Mouse (Mus musculus): ENCODE results near the gene Stk38.
"Not testable (repeated sequence)": the region's sequence is repeated elsewhere in the genome, so short reads cannot be mapped to it uniquely, and the experiment has no call there.

Stk38 gene

GRCm38 (mm10) chr17:29009181-29009580 lies 1.4 kb upstream of the Stk38 start:
- DNase-seq (ENCODE audit: extremely low spot score, low spot score), result no peak

- no peak for DNase-seq (ENCODE audit: extremely low spot score, low spot score)
These were observed 493 bp upstream of the Stk38 start for GRCm38 (mm10) chr17:29008326-29008650.

DNA sequence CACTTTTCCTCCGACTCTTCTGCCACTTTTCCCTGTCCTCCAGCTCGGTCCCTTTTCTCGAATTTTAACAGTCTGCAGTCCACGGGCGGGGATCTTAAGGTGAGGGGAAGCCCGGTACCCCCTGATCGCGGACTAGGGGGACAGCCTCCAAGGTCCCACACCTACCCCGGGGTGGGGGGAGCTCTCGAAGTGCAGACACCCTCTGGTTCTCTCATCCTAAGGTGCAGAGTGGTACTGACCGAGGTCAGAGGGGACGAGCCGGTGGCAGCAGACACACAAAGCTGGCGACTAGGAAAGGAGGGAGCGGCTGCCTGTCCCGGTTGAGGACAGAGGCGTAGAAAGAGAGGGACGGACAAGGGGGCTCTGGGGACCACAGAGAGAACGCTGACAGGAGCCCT lies 553 bp downstream of the Stk38 start:
- no peak for DNase-seq (ENCODE audit: extremely low spot score, low spot score)

DNA sequence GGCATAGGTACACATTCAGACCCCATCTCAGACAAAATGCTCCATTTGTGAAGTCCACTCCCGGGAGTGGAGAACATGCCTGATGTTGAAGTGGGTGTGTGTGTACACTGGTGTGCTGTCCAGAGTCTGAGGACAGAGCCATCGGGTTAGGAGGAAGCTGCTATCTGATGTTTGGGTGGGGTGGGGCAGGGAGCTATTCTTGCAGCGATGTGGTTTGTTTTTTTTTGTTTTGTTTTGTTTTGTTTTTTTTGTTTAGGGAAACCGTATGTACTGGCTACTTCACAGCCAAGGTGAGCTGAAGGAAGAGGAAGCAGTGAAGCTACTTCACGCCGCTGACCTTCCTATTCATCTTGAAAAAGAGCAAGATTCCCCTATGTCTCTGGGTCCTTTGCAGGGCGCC lies 983 bp downstream of the Stk38 start:
- no peak for DNase-seq (ENCODE audit: extremely low spot score, low spot score)

GRCm38 (mm10) chr17:29005002-29005401 lies 2.8 kb downstream of the Stk38 start:
- DNase-seq (ENCODE audit: extremely low spot score, low spot score), result no peak

GRCm38 (mm10) chr17:29003740-29004139 lies 4.1 kb downstream of the Stk38 start:
- DNase-seq (ENCODE audit: extremely low spot score, low spot score), result no peak

- no peak for DNase-seq (ENCODE audit: extremely low spot score, low spot score)
These were observed 7.3 kb downstream of the Stk38 start for GRCm38 (mm10) chr17:29000465-29000864.

GRCm38 (mm10) chr17:28994615-28995014 lies 13.2 kb downstream of the Stk38 start:
- DNase-seq (ENCODE audit: extremely low spot score, low spot score), result no peak

- not testable (repeated sequence) for DNase-seq (ENCODE audit: extremely low spot score, low spot score)
These were observed 14.8 kb downstream of the Stk38 start for GRCm38 (mm10) chr17:28993004-28993403.

DNA sequence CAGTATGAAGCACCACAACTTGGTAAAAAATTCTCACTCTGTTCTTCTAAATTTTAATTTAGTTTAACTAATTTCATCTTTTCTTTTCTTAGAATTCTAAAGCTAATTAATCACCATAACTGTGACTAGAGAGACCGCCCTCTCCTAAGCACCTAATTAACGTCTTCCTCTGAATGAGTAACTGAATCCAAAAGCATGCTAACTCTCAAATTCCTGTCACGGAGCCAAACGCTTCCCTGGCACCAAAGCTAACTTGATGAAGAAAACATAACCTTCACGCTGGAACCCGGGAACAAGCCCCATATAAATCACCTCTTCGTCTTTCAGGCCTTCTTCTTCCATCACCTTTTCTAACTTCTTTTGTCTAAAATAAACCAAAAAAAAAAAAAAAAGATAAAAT lies 15.7 kb downstream of the Stk38 start:
- no peak for DNase-seq (ENCODE audit: extremely low spot score, low spot score)

DNA sequence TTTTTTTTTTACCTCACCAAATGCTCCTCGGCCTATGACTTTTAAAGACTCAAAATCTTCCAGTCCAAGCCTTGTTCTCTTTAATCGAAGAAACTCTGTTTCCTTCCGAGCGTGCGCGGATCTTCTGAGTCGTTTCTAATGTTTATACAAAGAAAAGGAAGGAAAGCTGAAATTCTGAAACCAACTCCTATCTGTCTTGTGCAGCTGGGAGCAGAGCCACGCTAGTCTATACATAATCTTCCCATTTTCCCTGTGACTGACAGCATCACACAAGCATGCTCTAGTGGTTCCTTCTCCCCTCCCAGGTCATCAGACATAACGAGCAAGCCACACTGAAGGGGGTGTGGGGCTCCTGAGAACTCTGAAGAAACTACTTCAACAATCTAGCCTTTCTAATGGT lies 16.5 kb downstream of the Stk38 start:
- DNase-seq (ENCODE audit: extremely low spot score, low spot score), result no peak

- DNase-seq (ENCODE audit: extremely low spot score, low spot score), result no peak
These were observed 17.7 kb downstream of the Stk38 start for GRCm38 (mm10) chr17:28990060-28990459.

GRCm38 (mm10) chr17:28988996-28989395 lies 18.8 kb downstream of the Stk38 start:
- DNase-seq (ENCODE audit: extremely low spot score, low spot score), result no peak

GRCm38 (mm10) chr17:28988291-28988690 lies 19.5 kb downstream of the Stk38 start:
- no peak for DNase-seq (ENCODE audit: extremely low spot score, low spot score)

GRCm38 (mm10) chr17:28987713-28988112 lies 20.1 kb downstream of the Stk38 start:
- DNase-seq (ENCODE audit: extremely low spot score, low spot score), result peak; percentile 29

- DNase-seq (ENCODE audit: extremely low spot score, low spot score), result peak; percentile 26
These were observed 21.0 kb downstream of the Stk38 start for GRCm38 (mm10) chr17:28986833-28987232.

DNA sequence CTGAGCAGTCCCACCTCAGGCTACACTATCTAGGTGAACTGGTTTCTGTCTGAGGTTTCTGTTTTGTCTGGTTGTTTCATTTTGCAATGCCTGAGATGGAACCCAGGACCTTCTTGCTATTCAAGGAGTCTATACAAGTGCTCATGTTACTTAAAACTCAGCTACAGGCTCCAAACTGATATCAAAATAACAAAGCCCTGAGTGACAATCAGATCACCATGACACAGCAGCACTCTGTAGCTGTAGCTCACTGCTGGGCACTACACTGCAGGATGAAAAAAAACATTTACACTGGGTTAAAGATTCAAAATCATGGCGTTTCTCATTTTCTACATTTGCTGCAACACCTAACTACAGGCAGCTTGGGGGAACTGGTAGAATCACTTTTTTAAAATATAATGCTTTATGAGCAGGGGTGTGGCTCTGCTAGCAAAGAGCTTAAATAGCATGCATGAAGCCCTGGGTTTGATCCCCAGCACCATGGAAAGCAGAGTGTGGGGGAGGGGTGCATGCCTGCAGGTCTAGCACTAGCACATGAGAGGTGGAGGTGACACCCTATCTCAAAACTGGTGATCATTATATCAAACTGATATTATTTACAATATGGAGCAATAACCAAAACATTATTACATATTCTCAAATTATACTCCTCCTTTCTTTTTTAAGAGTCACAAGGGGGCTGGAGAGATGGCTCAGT lies 22.9 kb downstream of the Stk38 start:
- DNase-seq (ENCODE audit: extremely low spot score, low spot score), result no peak

DNA sequence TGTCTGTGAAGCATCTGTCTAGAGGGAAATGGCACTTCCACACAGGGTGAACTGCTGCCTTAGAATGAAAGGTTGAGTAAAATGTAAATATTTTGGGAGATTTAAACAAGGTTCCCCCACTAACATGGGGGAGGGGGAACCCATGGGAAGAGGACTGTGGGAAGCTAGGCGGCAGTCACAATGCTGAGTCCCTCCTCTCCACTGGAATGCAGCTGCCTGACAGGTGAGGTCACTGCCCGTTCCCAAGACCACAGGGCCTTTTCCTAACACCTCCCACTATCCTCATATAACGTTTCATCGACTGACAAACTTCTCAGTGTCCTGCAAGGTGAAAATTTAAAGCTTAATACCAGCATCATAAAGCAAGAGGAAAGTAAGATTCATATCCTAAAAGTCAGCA lies 25.2 kb downstream of the Stk38 start:
- no peak for DNase-seq (ENCODE audit: extremely low spot score, low spot score)

GRCm38 (mm10) chr17:28981081-28981480 lies 26.7 kb downstream of the Stk38 start:
- DNase-seq (ENCODE audit: extremely low spot score, low spot score), result no peak

GRCm38 (mm10) chr17:28979091-28979490 lies 28.7 kb downstream of the Stk38 start:
- DNase-seq (ENCODE audit: extremely low spot score, low spot score), result no peak

GRCm38 (mm10) chr17:28970122-28970521 lies 37.7 kb downstream of the Stk38 start:
- no peak for DNase-seq (ENCODE audit: extremely low spot score, low spot score)

- DNase-seq (ENCODE audit: extremely low spot score, low spot score), result no peak
These were observed 40.7 kb downstream of the Stk38 start for GRCm38 (mm10) chr17:28967021-28967610.

DNA sequence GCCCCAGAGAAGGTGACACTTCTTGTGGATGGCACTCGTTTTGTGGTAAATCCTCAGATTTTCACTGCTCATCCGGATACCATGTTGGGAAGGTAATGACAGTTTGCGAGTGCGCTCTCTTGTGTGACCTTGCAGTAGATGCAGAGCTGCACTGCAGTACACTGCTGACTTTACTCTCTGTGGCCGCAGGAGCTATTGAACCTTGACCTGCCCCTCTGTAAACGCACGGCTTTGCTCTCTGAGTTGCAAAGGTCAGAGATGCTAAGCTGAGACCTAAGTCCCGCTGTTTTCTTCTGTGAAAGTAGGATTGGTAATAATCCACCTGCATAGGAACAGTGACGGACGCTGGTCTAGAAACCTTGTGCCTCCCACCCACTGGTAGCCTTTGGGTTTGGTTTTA lies 46.2 kb downstream of the Stk38 start:
- DNase-seq (ENCODE audit: extremely low spot score, low spot score), result no peak
